Mouse (Mus musculus) gastrocnemius, adult 8-10 months (tissue): Measurements from ENCODE around the gene Clint1. TPM values are rescaled to one million over a fixed set of nuclear protein-coding genes. Genes with fewer than 3 reads are reported as not detected.

Experiments
- DNase-seq, 2 experiments: peaks; one replicate each; pipeline ENCODE4 v3.0.0; 2022; ENCODE audit warnings: low spot score in 2 of 2
- total RNA-seq, 4 experiments: library from RNA; stranded (reverse); gene quantifications; 2 replicates each; pipeline ENCODE4 v1.2.4; 2022

The Clint1 gene
- total RNA-seq = 10 to 100 TPM; 42.1 to 48.3 (median 46.0) TPM

DNA sequence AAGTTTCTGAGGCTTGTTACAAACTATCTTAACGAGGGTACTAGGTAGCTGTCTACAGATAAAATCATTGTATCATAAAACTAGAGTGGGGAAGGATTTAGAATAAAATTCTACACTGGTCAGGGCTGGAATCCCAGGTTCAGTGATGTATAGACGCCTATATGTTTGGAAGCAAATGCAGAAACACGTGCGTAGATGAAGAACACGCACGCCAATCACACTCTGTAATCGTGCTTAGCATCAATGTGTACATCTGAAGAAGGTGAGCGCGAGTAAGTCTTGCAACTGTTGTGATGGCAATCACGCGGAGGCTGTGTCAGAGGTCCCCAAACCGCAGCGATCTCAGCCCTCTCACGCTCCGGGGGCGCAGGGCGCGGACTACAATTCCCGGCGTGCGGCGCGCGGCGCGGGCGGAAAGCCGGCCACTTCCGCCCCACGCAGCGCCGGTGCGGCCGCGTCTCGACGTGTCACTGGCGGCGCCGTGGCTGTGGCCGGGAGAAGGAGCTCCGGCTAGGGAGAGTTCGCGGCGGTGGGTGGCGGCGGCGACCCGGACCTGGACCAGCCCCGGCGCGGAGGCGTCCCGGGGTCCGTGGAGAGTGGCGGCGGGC is at the start of gene Clint1:
Gene Clint1 (plus strand): TSS at position 536 of the 608 bp plus-strand sequence.
- DNase-seq = peak; percentile 63 to 72

DNA sequence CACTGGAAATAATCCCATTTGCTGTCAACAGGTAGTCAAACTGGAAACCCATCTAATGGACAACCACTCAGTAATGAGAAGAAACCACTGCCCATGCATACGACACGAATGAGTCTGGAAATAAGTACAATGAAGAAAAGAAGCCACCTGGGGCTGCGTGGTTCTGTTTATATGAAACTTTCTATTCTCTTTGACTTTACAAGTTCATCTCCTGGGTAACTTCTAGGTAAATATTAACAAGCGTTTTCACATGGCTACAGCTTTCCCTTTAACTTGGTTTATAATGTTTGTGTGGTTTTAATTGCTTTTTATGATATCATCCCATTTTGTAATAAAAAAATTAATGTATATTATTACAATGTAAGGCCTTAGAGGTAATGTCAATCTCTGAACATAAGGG is 47.8 kb upstream of the Clint1 start:
- DNase-seq = no peak

DNA sequence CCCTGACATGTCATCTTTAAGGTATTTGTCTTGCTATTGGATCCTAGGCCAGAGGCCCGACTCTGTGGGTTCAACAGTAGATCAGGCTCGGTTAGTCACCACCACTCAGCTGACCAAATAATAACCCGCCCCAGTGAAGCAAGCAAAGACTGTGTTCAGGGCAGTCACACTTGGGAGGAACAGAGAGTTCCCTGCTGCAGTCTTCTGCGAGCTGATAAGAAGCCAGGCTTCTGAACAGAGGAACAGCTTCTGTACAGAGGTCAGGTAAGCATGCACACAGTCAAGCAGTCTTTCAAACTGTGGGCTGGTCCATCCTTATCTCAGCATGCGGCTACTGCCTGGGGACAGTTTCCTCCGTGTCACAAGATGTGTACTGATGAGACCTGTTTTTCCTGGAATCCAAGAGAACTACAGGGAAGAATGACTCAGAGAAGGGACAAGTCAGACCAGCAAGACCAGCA is 46.5 kb upstream of the Clint1 start:
- DNase-seq = no peak

DNA sequence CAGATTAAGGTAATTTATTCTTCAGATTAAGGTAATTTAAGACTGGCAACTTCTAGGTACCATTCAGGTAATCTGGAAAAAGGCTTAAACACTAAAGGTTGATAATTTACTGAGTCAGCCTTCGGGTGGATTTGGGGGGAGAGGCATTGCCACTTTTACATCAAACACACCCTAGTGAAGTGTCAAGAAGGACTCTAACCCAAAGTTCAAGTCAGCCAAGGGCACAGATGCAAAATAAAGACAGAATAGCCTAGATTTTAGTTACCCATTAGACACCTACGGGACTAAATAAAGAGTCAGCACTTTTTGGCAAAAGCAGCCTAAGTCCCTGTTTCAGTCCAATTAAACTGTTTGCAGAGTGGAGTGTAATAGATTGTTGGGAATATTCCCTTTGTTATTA is 46.0 kb upstream of the Clint1 start:
- no peak for DNase-seq

DNA sequence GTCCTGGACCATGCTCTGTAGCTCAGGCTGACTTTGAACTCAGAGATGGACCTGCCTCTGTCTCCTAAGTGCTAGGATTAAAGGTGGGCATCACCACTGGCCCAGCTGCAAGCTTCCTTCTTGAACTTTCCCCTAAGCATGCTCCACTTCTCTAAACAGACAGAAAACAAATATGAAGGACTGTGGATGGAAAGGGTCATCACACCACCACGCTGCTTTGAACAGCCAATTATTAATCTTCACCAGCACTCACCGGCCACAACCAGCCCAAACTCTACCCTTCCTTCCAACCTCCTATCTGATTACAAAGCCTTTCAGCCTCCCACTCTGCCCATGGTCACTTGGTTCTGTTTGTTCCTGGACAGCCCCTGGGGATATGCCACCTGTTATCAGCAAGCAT is 45.6 kb upstream of the Clint1 start:
- no peak for DNase-seq

DNA sequence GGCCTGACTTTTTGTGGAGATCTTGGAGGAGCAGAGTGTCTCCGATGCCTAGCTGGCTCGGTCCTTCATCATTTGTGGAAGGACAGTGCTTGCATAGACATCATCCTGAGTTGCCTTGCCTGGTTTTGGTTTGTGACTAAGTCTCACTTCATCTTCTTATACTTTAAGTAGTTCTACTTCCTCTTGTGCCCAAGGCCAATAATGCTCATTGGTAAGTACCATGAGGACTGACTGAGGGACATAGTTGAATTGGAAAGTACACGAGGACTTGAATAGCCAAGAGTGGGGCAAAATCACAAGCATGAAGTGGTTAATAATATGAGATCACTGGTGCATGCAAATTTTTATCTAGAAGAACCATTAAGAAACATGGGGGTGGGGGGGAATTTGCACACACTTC is 45.0 kb upstream of the Clint1 start:
- no peak for DNase-seq

DNA sequence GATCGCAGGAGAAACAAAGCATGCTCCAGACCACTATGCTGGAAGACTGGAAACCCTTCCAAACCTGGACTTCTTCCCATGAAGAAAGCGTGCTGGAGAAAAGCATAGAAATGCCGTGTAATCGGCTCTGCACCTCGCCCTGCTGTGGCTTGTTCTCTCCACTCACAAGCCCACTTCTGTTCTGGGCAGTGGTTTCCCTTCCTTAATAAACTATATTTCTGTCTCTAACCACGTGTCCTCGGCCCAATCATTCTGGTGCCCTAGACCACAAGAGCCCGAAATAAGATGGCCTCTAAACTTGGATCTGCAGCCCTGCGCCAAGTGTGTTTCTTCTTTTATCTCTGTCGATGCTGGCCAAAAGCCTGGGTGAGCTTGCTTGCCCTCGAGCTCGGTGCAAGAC is 44.0 kb upstream of the Clint1 start:
- no peak for DNase-seq

DNA sequence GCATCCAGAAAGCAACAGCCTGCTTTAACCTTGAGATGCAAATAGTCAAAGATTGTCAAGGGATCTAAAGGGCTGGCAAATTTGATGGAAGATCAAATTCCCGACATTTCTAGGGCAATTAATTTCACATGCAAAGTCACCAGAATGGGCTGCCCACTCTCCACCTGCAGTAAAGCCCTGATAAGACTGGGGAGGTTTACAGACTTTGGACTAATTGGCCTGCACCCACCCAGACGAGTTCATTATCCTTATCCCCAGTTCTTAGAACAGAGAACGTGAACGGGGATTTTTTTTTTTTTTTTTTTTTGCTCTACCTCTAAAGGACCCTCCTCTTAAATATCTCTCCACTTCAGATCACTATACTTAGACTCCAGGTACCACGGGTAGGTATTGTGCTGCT is 42.4 kb upstream of the Clint1 start:
- no peak for DNase-seq

DNA sequence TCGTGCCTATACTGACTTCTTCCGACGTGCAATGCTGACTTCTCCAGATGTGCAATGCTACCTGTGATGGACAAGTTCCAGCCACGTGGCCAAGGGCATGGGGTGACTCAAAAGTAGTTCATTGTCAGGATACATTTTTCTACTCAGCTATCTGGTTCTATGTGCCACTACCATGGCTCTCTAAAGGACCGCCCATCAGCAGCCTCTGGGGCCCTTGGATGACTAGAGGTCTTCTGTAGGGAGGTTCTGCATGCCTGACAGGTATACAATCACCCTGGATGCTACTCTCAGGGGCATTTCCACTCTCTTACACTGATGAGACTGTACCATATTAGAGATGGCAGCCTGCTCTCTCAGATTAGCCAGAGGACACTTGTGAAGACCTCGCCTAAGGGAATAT is 41.8 kb upstream of the Clint1 start:
- no peak for DNase-seq

DNA sequence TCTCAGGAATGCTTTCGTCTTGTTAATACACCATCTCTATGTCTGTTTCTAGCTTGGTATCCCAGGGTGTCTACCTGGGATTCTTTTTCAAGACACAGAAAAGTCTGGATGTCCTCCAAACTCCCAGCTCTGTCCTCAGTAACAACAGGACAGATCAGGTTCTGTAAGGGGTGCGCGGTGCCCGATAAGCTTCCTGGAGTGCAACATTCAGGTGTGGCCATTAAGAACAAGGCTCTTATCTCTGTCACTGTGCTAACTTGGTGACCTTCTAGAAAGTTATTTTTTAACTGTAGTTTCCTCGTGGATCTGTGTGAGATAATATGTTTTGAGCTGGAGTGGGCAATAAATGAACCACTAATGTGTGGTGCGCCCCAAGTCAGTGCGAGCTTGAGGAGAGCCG is 41.0 kb upstream of the Clint1 start:
- no peak for DNase-seq

DNA sequence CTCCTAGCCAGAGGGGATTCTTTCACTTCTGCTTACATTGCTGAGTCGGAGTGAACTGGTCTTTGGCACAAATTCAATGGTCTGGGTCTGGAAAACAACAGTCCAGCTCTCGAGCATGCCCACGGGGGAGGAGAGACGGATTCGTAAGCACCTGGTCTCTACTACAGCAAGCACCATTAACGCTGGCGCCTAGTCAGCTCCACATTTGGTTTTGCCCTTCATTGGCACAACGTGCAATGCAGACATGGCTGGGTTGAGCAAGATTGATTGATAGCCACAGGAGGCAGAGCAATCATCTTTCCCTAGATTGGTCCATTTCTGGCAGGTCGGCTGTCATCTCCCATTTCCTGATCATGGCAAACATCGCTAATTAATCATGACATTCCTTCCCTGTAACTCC is 36.2 kb upstream of the Clint1 start:
- DNase-seq = peak in 1 of 2 experiments; percentile 15

DNA sequence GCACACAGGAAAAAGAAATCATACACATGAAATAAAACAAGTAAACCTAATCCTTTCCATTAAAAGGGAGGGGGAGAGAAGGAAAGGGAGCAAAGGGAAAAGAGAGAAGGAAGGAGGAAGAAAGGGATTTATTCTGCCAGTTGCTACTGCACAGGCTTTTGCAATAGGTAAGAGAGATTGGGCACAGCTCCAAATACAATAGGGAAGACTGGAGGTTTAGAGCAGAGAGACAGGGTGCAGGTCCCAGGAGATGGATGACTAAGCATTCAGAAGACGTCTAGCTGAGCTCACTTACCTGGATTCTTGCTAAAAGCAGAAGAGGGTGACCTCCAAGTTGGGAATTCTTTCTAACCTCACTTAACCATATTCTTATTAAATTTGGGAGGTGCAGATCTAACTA is 35.1 kb upstream of the Clint1 start:
- DNase-seq = no peak

DNA sequence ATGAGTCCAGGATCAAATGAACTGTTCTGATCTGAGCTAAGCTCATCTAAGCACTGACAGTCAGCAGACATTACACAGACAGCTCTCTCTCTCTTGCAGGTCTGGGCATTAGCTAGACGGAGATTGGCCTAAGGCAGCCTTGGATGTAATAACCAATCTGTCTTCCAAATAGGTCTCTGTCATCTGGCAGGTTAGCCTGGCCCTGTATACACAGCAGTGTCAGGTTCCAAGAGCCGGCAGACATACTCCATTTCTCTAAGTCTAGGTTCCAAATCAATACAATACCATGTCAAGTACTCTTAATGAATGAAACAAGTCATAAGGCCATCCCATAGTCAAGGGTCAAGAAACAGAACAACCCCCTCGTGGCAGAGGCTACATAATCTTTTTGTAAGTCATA is 33.9 kb upstream of the Clint1 start:
- peak in 1 of 2 experiments; percentile 33 for DNase-seq

DNA sequence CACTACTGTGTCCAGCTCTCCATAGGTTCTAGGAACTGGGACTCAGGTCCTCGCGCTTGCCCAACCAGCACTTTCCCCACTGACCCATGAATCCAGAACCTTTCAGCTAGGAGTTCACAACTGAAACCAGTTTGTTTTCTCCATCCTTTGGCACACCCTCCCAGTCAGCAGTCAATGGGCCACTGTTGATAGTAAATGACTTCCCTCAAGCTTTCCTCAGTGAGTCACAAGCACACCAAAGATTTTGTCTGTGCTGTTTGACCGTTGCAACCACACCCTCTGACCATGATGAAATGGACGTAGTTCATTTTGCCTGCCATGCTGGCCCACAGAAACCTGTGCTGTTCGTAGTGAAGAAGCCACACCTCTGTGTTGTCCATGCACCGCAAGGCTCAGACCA is 30.9 kb upstream of the Clint1 start:
- no peak for DNase-seq

DNA sequence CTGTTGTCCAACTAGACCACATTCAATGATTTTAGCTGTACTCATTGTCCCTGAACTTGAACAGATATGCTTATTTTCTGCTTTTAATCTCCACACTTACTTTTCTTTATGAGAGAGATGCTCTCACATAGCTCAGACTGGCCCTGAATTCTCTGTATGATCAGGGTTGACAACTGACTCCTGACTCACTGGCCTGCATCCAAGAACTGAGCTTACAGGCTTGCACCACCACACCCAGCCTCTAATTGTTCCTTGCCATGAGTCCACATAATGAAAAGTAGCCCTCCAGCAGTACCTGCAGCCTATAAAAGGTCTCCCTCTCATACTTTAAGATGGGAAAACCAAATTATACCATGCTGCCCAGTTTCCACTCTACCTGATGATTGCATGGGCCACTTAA is 21.7 kb upstream of the Clint1 start:
- no peak for DNase-seq

DNA sequence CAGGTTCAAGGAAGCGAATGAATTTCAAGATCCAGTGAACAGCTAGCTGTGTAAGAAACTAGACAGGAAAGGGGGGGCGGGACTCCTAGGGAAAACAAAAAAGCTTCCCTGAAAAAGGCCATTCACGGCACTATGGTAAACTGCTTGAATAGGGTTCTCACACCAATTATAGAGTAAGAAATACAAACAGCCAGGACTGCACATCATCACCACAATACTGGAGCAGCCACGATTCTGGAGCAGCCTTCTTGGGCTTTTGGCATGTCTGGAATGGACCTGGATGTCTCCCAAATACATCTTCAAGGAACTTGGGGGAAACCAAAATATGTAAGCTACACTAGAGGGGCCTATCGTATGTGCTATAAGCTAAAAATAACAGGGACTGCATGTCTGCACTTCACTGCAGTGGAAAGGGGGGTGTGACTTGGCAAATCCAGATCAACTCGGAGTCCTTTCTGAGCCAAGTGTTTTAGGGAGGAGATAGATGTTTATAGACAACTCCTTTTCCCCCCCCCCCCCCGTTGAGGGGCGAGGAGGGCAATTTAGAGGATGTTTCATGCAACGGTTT is 21.0 kb upstream of the Clint1 start:
- DNase-seq = peak in 1 of 2 experiments; percentile 8

DNA sequence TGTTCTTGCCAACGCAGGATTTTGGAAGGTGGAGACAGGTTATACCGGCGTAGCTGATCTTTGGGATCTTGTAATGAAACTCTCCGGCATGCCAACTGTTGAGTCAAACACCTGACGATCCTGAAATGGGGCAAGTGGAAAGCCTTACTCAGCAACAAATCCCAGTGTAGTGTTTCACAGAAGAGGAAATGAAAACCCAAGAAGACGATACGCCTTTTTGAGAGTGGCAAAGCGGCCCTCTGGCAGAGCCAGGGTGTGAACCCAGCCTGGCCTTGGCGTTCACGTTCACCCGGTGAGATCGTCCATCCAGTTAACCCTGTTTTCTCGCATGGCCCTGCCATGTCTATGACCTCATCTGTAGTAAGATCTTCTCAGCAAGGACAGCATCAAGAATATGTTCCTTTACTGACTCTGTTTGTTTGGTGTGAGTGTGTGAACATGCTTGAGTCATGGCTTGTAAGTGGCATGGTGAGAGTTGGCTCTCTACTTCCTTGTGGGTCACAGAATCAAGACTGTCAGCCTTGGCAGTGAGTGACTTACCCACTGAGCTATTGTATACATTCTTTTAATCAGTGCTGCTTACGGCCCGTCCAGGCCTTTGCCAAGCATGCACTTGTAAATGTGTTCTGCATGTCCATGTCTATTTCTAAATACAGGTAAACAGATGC is 20.2 kb upstream of the Clint1 start:
- DNase-seq = peak in 1 of 2 experiments; percentile 26

DNA sequence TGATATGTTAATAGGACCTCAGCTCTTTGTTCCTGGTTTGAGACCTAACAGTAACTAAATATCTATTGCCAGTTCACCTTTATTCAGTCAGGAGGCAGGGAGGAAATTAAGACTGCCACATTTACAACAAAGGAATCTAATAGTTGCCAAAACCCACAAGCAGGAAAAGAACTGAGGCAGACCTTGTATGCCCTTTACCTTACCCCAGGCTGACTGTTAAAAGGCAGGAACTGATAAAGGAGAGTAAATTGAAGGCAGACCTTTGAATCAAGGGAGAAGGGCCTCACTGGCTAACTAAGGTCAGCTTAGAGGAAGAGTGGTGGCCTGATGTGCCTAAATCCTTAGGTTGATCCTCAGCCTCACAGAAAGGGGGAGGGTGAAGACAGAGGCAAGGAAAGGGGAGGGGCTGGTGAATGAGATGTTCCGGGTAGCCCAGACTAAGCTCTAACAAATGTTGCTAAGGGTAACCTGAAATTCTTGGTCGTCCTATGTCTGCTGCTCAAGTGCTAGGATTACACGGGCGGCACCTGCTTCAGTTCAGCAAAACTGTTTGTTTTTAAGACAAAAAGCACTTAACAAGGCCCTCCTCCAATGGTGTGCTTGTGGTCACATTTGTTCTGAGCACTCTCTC is 16.1 kb upstream of the Clint1 start:
- DNase-seq = no peak

DNA sequence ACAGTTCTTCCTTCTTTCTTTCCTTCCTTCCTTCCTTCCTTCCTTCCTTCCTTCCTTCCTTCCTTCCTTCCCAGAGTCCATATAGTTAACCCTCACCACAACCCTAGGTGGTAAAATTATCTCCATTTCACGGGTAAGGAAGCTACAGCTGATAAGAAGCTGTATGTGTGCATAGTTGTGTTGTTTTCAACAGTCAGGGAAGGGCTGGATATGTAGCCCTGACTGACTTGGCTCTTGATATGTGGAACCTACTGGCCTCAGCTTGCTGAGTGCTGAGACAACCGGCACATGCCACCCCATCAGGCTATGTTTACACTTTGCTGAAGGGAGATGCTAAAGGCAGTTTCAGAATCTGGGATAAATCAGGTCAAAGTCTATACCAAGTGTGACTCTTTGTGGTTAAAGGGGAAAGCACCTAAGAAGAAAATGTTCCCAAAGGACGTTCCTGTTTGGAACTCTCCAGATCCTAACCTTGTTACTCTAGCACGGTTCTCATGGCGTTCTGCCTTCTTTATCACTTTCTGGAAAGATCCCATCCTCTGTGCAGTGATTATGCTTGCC is 14.5 kb upstream of the Clint1 start:
- DNase-seq = no peak

DNA sequence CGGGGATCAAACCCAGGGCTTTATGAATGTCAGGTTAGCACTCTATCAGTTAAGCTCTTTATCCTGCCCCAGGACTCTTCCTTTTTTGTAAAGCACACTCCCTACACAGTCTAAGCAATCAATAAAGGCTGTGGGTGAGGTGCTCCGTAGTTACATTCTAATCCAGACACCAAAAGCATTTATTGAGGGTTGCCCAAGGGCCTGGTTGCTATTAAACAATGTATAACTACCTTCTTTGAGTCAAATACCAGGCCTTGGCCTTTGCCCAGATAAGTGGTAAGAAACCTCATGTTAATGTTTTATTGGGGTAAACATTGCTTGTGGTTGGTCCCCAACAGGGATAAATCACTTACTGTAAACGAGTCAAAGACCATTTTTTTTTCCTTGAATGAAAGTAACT is 13.4 kb upstream of the Clint1 start:
- DNase-seq = no peak

DNA sequence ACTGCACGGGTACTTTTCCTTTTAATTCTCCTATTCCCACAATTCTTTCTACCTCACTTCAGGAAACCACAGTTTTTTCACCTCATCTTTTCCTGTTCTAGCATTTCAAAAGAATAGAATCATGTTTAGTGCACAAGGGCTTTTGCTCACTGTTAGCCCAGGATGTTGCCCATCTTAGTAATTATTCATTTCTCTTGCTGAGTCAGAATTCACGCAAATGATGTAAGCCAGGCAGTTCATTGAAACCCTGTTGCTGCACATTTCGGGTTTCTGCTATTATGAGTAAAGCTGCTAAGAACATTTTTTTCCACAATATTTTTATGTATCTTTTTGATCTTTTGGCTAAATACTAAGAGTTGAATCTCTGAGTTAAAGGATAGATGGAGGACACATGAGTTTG is 11.5 kb upstream of the Clint1 start:
- DNase-seq = no peak

DNA sequence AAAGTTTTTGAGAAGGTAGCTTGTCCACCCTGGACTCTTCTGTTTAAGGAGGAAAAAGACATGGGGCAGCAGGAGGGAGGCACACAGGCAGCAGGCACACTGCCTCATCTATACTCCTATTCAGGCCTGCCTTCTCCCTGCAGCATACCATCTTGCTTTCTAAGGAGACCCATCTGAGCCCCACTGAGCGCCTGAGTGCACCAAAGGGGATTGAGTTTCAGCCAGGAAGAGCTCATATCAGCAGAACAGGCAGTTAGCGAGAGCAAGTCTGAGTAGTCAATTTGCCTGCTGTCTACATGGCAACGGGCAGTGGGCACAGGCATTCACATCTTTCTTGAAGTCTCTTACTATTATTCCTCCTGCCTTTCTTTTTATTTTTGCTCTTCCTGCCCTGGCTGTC is 5.8 kb upstream of the Clint1 start:
- DNase-seq = no peak
